Mouse (Mus musculus): ENCODE measurements around the gene Dlx1.

DNA sequence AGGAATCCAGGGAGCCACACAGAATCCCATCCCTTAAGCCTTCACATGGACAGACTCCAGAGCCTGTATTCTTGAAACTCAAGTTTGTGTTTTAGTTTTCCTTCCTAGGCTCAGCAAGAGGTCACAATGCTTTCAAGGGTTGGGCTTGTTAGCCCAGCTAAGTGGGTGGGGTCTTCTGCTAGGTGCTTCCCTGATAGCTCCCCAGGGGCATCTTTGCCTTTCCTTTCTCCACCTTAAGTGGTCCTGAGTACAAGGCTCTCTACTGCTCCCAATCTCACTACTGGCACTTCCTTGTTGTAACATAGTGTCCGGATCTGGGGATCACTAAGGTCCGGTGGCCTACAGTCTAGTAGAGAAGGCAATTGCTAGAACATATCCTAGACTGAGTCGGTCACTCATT lies 22.4 kb downstream of the Dlx1 start:
- TF ChIP-seq POLR2A (IDR thresholded peaks at IDR 0.05; ENCODE audit: borderline replicate concordance, insufficient read depth, low read length) (no peak), CTCF (IDR thresholded peaks at IDR 0.05; ENCODE audit: borderline replicate concordance, insufficient read depth, low read depth, low read length) (no peak)
